Mouse (Mus musculus) G1E (cell line): ENCODE results near the gene Hoxa13.

Source experiments
- CTCF ChIP-seq: IDR thresholded peaks from 2 replicates; pipeline ENCODE4 v1.5.1; 2012; ENCODE audit warnings: low read depth, low read length, inconsistent platforms, mixed read lengths
- GATA1 ChIP-seq: IDR thresholded peaks from 2 replicates; pipeline ENCODE4 v1.6.1; 2012; ENCODE audit warnings: borderline replicate concordance, low read length, inconsistent platforms, mixed read lengths
- TAL1 ChIP-seq: conservative IDR thresholded peaks from 2 replicates; pipeline ENCODE4 v1.6.1; 2012; ENCODE audit warnings: low read depth, low read length, inconsistent platforms, mixed read lengths

- TF ChIP-seq CTCF (no peak), TAL1 (no peak), GATA1 (no peak)
Observed at GRCm38 (mm10) chr6:52226569-52227257, 34.0 kb downstream of the Hoxa13 start.
